Mouse (Mus musculus): ENCODE measurements around the gene 2010005H15Rik. TPM values are rescaled to one million over a fixed set of nuclear protein-coding genes. Genes with fewer than 3 reads are reported as not detected.
"Not testable (repeated sequence)": the region's sequence is repeated elsewhere in the genome, so short reads cannot be mapped to it uniquely, and the experiment has no call there.

2010005H15Rik gene
- polyA plus RNA-seq (2014; fragmentation: Nextera tagmentation; extraction: Ambion mirVana): not detected in 2 replicates

DNA sequence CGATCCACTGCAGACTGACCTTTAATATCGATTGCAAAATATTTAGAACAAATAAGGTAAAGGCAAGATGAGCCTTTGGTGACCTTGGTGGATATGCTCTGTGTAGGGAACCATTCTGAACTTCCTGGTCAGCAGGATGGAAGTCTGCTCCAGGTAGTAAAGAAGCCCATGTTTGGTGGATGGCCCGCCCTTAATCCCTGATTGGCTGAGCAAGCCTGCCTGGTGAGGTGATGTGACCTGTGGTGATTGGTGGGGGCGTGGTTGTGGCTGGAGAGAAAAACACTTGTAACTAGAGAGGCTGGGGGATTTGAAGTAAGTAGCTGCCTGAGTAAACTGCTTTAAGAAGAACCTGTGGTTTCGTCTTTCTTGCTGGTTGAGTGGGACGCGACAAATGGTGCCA is at the start of gene 2010005H15Rik:
2010005H15Rik (plus strand) TSS at position 301 of the 400 bp plus-strand sequence.
- H3K9ac ChIP-seq (replicated peaks; ENCODE audit: low read depth, low read length); H3K9me3 ChIP-seq (ENCODE audit: control insufficient read depth, low read length); H3K4me1 ChIP-seq (ENCODE audit: control insufficient read depth, insufficient read depth, low read length); H3K27ac ChIP-seq (ENCODE audit: low read depth, low read length); ATAC-seq (ENCODE audit: low read depth); H3K27me3 ChIP-seq (ENCODE audit: control insufficient read depth, insufficient read depth, low read length); H3K36me3 ChIP-seq (ENCODE audit: control insufficient read depth, insufficient read depth, low read length); H3K4me3 ChIP-seq (ENCODE audit: low read depth, low read length); H3K4me2 ChIP-seq (ENCODE audit: low read depth, low read length): not testable (repeated sequence)
- WGBS: 93% methylated on average over 7 of the region's 7 CpGs

DNA sequence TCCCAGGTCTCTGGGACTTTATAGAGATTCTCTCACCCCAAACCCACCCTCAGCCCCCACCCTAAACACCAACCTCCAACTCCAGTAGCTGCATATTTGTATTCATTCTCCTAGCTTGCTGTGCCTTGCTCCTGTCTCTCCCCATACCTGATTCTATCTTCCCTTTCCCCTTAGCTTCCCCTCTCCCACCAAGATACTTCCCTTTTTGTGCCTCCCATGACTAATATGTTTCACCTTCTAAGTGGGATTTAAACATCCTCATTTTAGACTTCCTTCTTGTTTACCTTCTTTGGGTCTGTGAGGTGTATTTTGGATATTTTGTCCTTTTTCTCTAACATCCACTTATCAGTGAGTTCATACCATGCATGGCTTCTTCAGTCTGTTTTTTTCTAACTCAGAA is 45.2 kb upstream of the 2010005H15Rik start:
- no peaks in the 10 kb centered on the region for H3K9me3 ChIP-seq (ENCODE audit: control insufficient read depth, low read length)
- H3K36me3 ChIP-seq (ENCODE audit: control insufficient read depth, insufficient read depth, low read length): no peaks in the 10 kb centered on the region
- H3K4me1 ChIP-seq (ENCODE audit: control insufficient read depth, insufficient read depth, low read length): no peaks in the 10 kb centered on the region
- no peak for ATAC-seq (ENCODE audit: low read depth)
- H3K4me3 ChIP-seq (ENCODE audit: low read depth, low read length): no peak overlapping the region
- H3K9ac ChIP-seq (replicated peaks; ENCODE audit: low read depth, low read length): no peak overlapping the region
- no peak overlapping the region for H3K4me2 ChIP-seq (ENCODE audit: low read depth, low read length)
- H3K27ac ChIP-seq (ENCODE audit: low read depth, low read length): no peak overlapping the region
- H3K27me3 ChIP-seq (ENCODE audit: control insufficient read depth, insufficient read depth, low read length): no peaks in the 10 kb centered on the region

DNA sequence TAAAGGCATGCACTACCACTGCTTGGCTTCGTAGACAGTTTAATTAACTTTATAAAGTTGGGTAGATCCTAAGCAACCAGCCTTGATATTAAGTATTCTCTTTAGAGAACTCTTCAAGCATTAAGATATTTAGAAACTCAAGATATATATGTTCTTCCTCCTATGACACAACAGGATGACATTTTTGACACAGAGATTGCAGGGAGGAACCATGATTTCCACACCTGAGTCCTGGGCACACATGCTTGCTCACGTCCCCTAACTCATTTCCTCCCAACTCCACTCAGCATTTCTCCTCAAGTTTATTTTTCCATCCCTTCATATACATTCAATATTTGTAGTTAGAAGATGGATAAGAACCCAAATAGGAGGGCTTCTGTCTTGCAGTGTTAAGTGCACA is 41.4 kb upstream of the 2010005H15Rik start:
- Histone ChIP-seq H3K4me2 (ENCODE audit: low read depth, low read length) (no peak overlapping the region), H3K36me3 (ENCODE audit: control insufficient read depth, insufficient read depth, low read length) (no peaks in the 10 kb centered on the region), H3K4me3 (ENCODE audit: low read depth, low read length) (no peak overlapping the region), H3K27ac (ENCODE audit: low read depth, low read length) (no peak overlapping the region), H3K9me3 (ENCODE audit: control insufficient read depth, low read length) (no peaks in the 10 kb centered on the region), H3K27me3 (ENCODE audit: control insufficient read depth, insufficient read depth, low read length) (no peaks in the 10 kb centered on the region), H3K4me1 (ENCODE audit: control insufficient read depth, insufficient read depth, low read length) (no peaks in the 10 kb centered on the region), H3K9ac (replicated peaks; ENCODE audit: low read depth, low read length) (no peak overlapping the region)
- WGBS: 92% methylated on average over 2 of the region's 2 CpGs
- ATAC-seq (ENCODE audit: low read depth): no peak

DNA sequence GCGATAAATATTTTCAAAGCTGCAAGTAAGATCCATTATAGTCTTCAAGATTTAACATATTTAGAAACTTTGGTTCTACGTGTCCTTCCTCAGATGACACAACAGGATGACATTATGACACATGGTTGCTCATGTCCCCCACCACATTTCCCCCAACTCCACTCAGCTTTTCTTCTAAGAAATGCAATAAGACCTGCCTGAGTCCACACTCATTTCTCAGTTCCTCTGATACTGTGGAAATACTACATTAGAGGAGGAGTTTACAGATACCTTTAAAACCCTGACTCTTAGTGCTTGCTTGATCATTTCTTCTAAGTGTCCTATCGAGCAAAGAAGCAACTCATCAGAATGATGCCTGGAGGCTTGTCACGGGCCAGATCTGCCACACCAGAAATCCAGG is 37.4 kb upstream of the 2010005H15Rik start, which contains the start of gene Gm5483:
Gm5483 (plus strand) TSS at position 301 of the 400 bp plus-strand sequence.
- H3K27ac ChIP-seq (ENCODE audit: low read depth, low read length); H3K36me3 ChIP-seq (ENCODE audit: control insufficient read depth, insufficient read depth, low read length); H3K27me3 ChIP-seq (ENCODE audit: control insufficient read depth, insufficient read depth, low read length); H3K9me3 ChIP-seq (ENCODE audit: control insufficient read depth, low read length); H3K4me2 ChIP-seq (ENCODE audit: low read depth, low read length); H3K4me1 ChIP-seq (ENCODE audit: control insufficient read depth, insufficient read depth, low read length); H3K4me3 ChIP-seq (ENCODE audit: low read depth, low read length); ATAC-seq (ENCODE audit: low read depth); H3K9ac ChIP-seq (replicated peaks; ENCODE audit: low read depth, low read length): not testable (repeated sequence)
- 84% methylated on average over 4 of the region's 4 CpGs for WGBS

DNA sequence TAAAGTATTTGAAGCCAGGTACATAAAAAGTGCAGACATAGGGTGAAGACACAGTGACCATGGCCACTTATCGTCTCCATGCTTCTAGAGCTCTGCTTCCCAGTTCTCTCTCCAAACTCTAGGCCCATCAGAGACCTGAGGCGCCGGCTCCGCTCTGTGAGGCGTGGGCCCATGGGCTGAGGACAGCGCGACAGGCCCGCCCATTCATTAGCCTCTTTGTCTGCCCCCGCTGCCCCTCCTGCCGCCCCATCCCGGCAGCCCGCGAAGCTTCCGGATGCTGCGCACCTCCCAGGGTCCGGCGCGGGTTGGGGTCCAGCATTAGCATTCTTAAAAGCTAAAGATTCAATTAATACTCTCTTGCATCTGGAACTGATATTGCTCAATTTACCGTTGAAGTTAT is 22.0 kb upstream of the 2010005H15Rik start:
- 54% methylated on average over 19 of the region's 19 CpGs for WGBS
- Histone ChIP-seq H3K9ac (replicated peaks; ENCODE audit: low read depth, low read length) (no peak overlapping the region), H3K4me1 (ENCODE audit: control insufficient read depth, insufficient read depth, low read length) (no peaks in the 10 kb centered on the region), H3K27ac (ENCODE audit: low read depth, low read length) (no peak overlapping the region), H3K36me3 (ENCODE audit: control insufficient read depth, insufficient read depth, low read length) (no peaks in the 10 kb centered on the region), H3K27me3 (ENCODE audit: control insufficient read depth, insufficient read depth, low read length) (no peaks in the 10 kb centered on the region), H3K9me3 (ENCODE audit: control insufficient read depth, low read length) (no peaks in the 10 kb centered on the region), H3K4me3 (ENCODE audit: low read depth, low read length) (no peak overlapping the region), H3K4me2 (ENCODE audit: low read depth, low read length) (no peak overlapping the region)
- ATAC-seq (ENCODE audit: low read depth): no peak

DNA sequence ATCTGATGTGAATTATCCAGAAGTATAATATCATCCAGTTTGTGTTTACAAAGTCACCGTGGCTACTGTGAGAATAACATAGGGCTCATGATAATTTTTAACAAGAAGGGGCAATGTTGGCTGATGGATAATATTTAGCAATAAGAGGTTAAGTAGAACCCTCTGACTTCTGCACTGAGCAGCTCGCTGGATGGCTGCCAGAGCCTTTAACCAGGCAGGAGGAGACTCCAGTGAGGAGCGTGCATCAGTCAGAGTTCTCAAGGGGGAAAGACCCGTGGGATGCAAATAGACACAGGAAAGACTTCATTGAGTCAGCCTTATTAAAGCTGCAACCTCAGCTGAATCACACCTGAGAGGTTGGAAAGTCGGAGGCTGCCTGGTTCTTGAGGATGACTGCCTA is 17.4 kb upstream of the 2010005H15Rik start:
- Histone ChIP-seq H3K27me3 (ENCODE audit: control insufficient read depth, insufficient read depth, low read length) (no peaks in the 10 kb centered on the region), H3K27ac (ENCODE audit: low read depth, low read length) (no peak overlapping the region), H3K4me2 (ENCODE audit: low read depth, low read length) (no peak overlapping the region), H3K36me3 (ENCODE audit: control insufficient read depth, insufficient read depth, low read length) (no peaks in the 10 kb centered on the region), H3K9ac (replicated peaks; ENCODE audit: low read depth, low read length) (no peak overlapping the region), H3K9me3 (ENCODE audit: control insufficient read depth, low read length) (no peaks in the 10 kb centered on the region), H3K4me3 (ENCODE audit: low read depth, low read length) (no peak overlapping the region), H3K4me1 (ENCODE audit: control insufficient read depth, insufficient read depth, low read length) (no peaks in the 10 kb centered on the region)
- WGBS: 83% methylated on average over 5 of the region's 5 CpGs
- no peak for ATAC-seq (ENCODE audit: low read depth)

DNA sequence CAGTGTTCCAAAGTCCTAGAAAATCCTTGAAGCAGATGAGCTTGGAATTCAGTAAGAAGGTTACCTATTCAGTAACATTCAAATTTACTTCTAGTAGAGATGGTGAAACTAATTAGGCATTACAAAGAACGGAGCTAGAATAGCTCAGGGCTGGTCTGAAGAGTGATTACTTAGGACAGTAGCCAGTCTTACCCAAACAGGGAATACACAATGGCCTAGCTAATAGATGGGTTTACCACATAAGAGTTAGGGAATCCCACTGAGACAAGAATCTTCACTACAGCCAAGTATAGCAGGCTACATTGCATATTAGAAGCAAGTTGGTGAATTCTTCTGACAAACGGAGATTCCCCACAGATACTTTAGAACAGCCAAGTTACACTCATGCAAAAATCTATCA is 15.6 kb upstream of the 2010005H15Rik start:
- not testable (repeated sequence) for H3K4me1 ChIP-seq (ENCODE audit: control insufficient read depth, insufficient read depth, low read length); H3K4me3 ChIP-seq (ENCODE audit: low read depth, low read length); H3K27ac ChIP-seq (ENCODE audit: low read depth, low read length); H3K27me3 ChIP-seq (ENCODE audit: control insufficient read depth, insufficient read depth, low read length); H3K36me3 ChIP-seq (ENCODE audit: control insufficient read depth, insufficient read depth, low read length); ATAC-seq (ENCODE audit: low read depth); H3K9ac ChIP-seq (replicated peaks; ENCODE audit: low read depth, low read length); H3K9me3 ChIP-seq (ENCODE audit: control insufficient read depth, low read length); H3K4me2 ChIP-seq (ENCODE audit: low read depth, low read length)
- WGBS: 36% methylated on average over 2 of the region's 2 CpGs

DNA sequence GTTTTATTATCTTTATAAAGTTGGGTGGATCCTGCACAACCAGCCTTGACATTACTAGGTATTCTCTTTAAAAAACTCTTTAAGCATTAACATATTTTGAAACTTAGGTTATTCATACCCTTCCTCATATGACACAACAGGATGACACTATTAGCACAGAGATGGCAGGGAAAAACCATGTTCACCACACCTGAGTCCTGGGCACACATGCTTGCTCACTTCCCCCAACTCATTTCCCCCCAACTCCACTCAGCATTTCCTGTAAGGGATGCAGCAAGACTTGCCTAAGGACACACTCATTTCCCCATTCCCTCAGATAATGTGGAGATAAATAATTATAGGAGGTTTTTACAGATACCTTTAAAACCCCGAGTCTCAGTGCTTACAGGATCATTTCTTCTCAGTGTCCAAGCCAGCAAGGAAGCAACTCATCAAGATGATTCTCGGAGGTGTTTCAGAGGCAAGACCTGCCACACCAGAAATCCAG is 11.3 kb upstream of the 2010005H15Rik start, which contains the start of gene Gm5416:
Gm5416 (plus strand) TSS at position 437 of the 487 bp plus-strand sequence.
- ATAC-seq (ENCODE audit: low read depth): no peak
- no peaks in the 10 kb centered on the region for H3K36me3 ChIP-seq (ENCODE audit: control insufficient read depth, insufficient read depth, low read length)
- 91% methylated on average over 2 of the region's 2 CpGs for WGBS
- no peak within 1 kb of the TSS for H3K4me3 ChIP-seq (ENCODE audit: low read depth, low read length)
- H3K4me2 ChIP-seq (ENCODE audit: low read depth, low read length): no peak within 1 kb of the TSS
- H3K9me3 ChIP-seq (ENCODE audit: control insufficient read depth, low read length): no peaks in the 10 kb centered on the region
- H3K4me1 ChIP-seq (ENCODE audit: control insufficient read depth, insufficient read depth, low read length): no peaks in the 10 kb centered on the region
- no peak within 1 kb of the TSS for H3K9ac ChIP-seq (replicated peaks; ENCODE audit: low read depth, low read length)
- H3K27me3 ChIP-seq (ENCODE audit: control insufficient read depth, insufficient read depth, low read length): no peaks in the 10 kb centered on the region
- no peak within 1 kb of the TSS for H3K27ac ChIP-seq (ENCODE audit: low read depth, low read length)

DNA sequence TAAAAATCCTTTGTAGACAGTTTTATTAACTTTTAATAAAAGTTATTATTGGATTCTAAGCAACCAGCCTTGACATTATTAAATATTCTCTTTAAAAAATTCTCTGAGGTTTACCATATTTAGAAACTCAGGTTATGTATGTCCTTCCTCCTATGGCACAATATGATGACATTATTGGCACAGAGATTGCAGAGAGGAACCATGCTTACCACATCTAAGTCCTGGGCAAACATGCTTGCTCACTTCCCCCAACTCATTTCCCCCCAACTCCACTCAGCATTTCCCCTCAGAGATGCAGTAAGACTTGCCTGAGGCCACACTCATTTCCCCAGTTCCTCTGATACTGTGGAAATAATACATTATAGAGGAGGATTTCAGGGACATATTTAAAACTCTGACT is 39.3 kb downstream of the 2010005H15Rik start:
- H3K9me3 ChIP-seq (ENCODE audit: control insufficient read depth, low read length); H3K27ac ChIP-seq (ENCODE audit: low read depth, low read length); H3K36me3 ChIP-seq (ENCODE audit: control insufficient read depth, insufficient read depth, low read length); H3K27me3 ChIP-seq (ENCODE audit: control insufficient read depth, insufficient read depth, low read length); H3K4me1 ChIP-seq (ENCODE audit: control insufficient read depth, insufficient read depth, low read length); H3K9ac ChIP-seq (replicated peaks; ENCODE audit: low read depth, low read length); H3K4me3 ChIP-seq (ENCODE audit: low read depth, low read length); H3K4me2 ChIP-seq (ENCODE audit: low read depth, low read length); ATAC-seq (ENCODE audit: low read depth): not testable (repeated sequence)

DNA sequence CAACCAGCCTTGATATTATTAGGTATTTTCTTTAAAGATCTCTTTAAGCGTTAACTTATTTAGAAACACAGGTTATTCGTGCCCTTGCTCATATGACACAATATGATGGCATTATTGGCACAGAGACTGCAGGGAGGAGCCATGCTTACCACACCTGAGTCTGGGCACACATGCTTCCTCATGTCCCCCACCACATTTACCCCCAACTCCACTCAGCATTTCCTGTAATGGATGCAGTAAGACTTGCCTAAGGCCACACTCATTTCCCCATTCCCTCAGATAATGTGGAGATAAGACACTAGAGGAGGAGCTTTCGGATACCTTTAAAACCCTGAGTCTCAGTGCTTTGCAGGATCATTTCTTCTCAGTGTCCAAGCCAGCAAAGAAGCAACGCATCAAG is 55.5 kb downstream of the 2010005H15Rik start, which contains the start of gene Stfa1:
Stfa1 (plus strand) TSS at position 156 of the 400 bp plus-strand sequence.
- not testable (repeated sequence) for H3K36me3 ChIP-seq (ENCODE audit: control insufficient read depth, insufficient read depth, low read length); H3K9me3 ChIP-seq (ENCODE audit: control insufficient read depth, low read length); H3K4me2 ChIP-seq (ENCODE audit: low read depth, low read length); H3K4me1 ChIP-seq (ENCODE audit: control insufficient read depth, insufficient read depth, low read length); H3K9ac ChIP-seq (replicated peaks; ENCODE audit: low read depth, low read length); H3K27me3 ChIP-seq (ENCODE audit: control insufficient read depth, insufficient read depth, low read length); H3K4me3 ChIP-seq (ENCODE audit: low read depth, low read length); H3K27ac ChIP-seq (ENCODE audit: low read depth, low read length); ATAC-seq (ENCODE audit: low read depth)
- 95% methylated on average over 4 of the region's 4 CpGs for WGBS
